Mouse (Mus musculus) megakaryocyte, adult 5-6 weeks (primary cell): ENCODE measurements around the gene Tcte1. TPM values are rescaled to one million over a fixed set of nuclear protein-coding genes. Genes with fewer than 3 reads are reported as not detected.

Experiments
- ATAC-seq: 2 replicates; pipeline ENCODE4 v1.8.0; 2016; ENCODE audit warnings: mild to moderate bottlenecking, inconsistent platforms; ENCODE audit not compliant: poor library complexity, severe bottlenecking
- total RNA-seq, 2 experiments: library from RNA; stranded (forward) in 1 of 2; stranded (reverse) in 1 of 2; fragments of 153-499, 151-499 nt in 1 of 2; fragments of 221-1000, 200-1000 nt in 1 of 2; gene quantifications; 2 replicates each; pipeline versions ENCODE4 v1.2.3 to v1.2.4; 2015 to 2017

Gene Tcte1
- total RNA-seq, 2 experiments from 2014 or later, result not detected

GRCm38 (mm10) chr17:45563655-45564530 lies 40.7 kb downstream of the Tcte1 start, which contains the start of gene Slc35b2:
Gene Slc35b2, plus strand, starts transcription at chr17:45563874.
- ATAC-seq, result peak; percentile 93

- no peak for ATAC-seq
Measured at GRCm38 (mm10) chr17:45564531-45565084, 41.4 kb downstream of the Tcte1 start.

- ATAC-seq, result no peak
Measured at GRCm38 (mm10) chr17:45565103-45565502, 41.9 kb downstream of the Tcte1 start.

GRCm38 (mm10) chr17:45566031-45566359 lies 42.8 kb downstream of the Tcte1 start:
- no peak for ATAC-seq

GRCm38 (mm10) chr17:45566360-45567161 lies 43.3 kb downstream of the Tcte1 start:
- ATAC-seq, result no peak

GRCm38 (mm10) chr17:45567162-45567601 lies 43.9 kb downstream of the Tcte1 start:
- ATAC-seq, result no peak

GRCm38 (mm10) chr17:45568990-45569389 lies 45.8 kb downstream of the Tcte1 start:
- ATAC-seq, result no peak

GRCm38 (mm10) chr17:45569999-45570398 lies 46.8 kb downstream of the Tcte1 start:
- ATAC-seq, result no peak

GRCm38 (mm10) chr17:45572103-45573086 lies 49.2 kb downstream of the Tcte1 start:
- ATAC-seq, result peak; percentile 47

- ATAC-seq, result peak; percentile 80
Measured at GRCm38 (mm10) chr17:45573087-45573779, 50.0 kb downstream of the Tcte1 start, which contains the start of gene Hsp90ab1. Gene Hsp90ab1, minus strand, starts transcription at chr17:45573271.

GRCm38 (mm10) chr17:45573780-45574123 lies 50.5 kb downstream of the Tcte1 start:
- peak; percentile 66 for ATAC-seq

- ATAC-seq, result peak; percentile 47
Measured at GRCm38 (mm10) chr17:45574129-45574761, 51.0 kb downstream of the Tcte1 start.

GRCm38 (mm10) chr17:45575123-45575897 lies 52.1 kb downstream of the Tcte1 start:
- ATAC-seq, result no peak

GRCm38 (mm10) chr17:45578242-45578641 lies 55.0 kb downstream of the Tcte1 start:
- ATAC-seq, result no peak

- no peak for ATAC-seq
Measured at GRCm38 (mm10) chr17:45578843-45579242, 55.6 kb downstream of the Tcte1 start.

GRCm38 (mm10) chr17:45579554-45579953 lies 56.3 kb downstream of the Tcte1 start:
- no peak for ATAC-seq

GRCm38 (mm10) chr17:45580958-45581477 lies 57.8 kb downstream of the Tcte1 start:
- no peak for ATAC-seq

- ATAC-seq, result peak; percentile 60
Measured at GRCm38 (mm10) chr17:45581567-45581983, 58.3 kb downstream of the Tcte1 start.
